Mouse (Mus musculus): ENCODE measurements around the gene Tmem212.

GRCm38 (mm10) chr3:27899012-27899726 lies 3.0 kb upstream of the Tmem212 start:
- 0 out of 2 replicates have a peak, but pooled peaks have one; percentile 7 for TF ChIP-seq CTCF (IDR thresholded peaks at IDR 0.05; ENCODE audit: low read depth)
- no peak for TF ChIP-seq EP300 (IDR thresholded peaks at IDR 0.05; ENCODE audit: low read depth)
